Mouse (Mus musculus) heart, embryonic 13.5 days (tissue): ENCODE results near the gene Gsn. TPM values are rescaled to one million over a fixed set of nuclear protein-coding genes. Genes with fewer than 3 reads are reported as not detected.

Experiments
- ATAC-seq: fragments of 200-750 bp; cut with Nextera tagmentation; 2 replicates; pipeline ENCODE4 v1.8.0; 2017; ENCODE audit warnings: moderate TSS enrichment; ENCODE audit not compliant: insufficient number of reproducible peaks, low FRiP score, low TSS enrichment; ENCODE audit errors: extremely low read depth
- H3K27ac ChIP-seq: fragments of 300-500 bp; sonication (generic); replicated peaks from 2 replicates; pipeline ENCODE4 v1.5.1; 2015; ENCODE audit warnings: moderate library complexity, mild to moderate bottlenecking, inconsistent platforms
- H3K27me3 ChIP-seq: fragments of 300-500 bp; sonication (generic); replicated peaks from 2 replicates; pipeline ENCODE4 v1.6.1; 2015; ENCODE audit warnings: mild to moderate bottlenecking, inconsistent platforms
- H3K36me3 ChIP-seq: fragments of 300-500 bp; sonication (generic); 2 replicates; pipeline ENCODE4 v1.6.1; 2015; ENCODE audit warnings: mild to moderate bottlenecking, inconsistent platforms
- H3K4me1 ChIP-seq: fragments of 300-500 bp; sonication (generic); 2 replicates; pipeline ENCODE4 v1.6.1; 2015; ENCODE audit warnings: inconsistent platforms
- H3K4me2 ChIP-seq: fragments of 300-500 bp; sonication (generic); 2 replicates; pipeline ENCODE4 v1.6.1; 2015; ENCODE audit warnings: inconsistent platforms, mild to moderate bottlenecking, moderate library complexity
- H3K4me3 ChIP-seq: fragments of 300-500 bp; sonication (generic); 2 replicates; pipeline ENCODE4 v1.5.1; 2015; ENCODE audit warnings: moderate library complexity, mild to moderate bottlenecking, inconsistent platforms
- H3K9ac ChIP-seq: fragments of 300-500 bp; sonication (generic); 2 replicates; pipeline ENCODE4 v1.6.1; 2015; ENCODE audit warnings: inconsistent platforms, mild to moderate bottlenecking, moderate library complexity
- H3K9me3 ChIP-seq: fragments of 300-500 bp; sonication (generic); 2 replicates; pipeline ENCODE4 v1.6.1; 2016; ENCODE audit warnings: inconsistent platforms
- WGBS: fragments of 180-500 bp; shearing (Covaris S2); methylation state at CpG from one replicate; pipeline ENCODE4 v1.1.7; 2015; ENCODE audit warnings: mixed read lengths; 5-methylcytosine and 5-hydroxymethylcytosine counted together
- polyA plus RNA-seq: library from polyadenylated mRNA; unstranded; fragments of >200 nt; fragmentation: Nextera tagmentation; extraction: Ambion mirVana; gene quantifications from 2 replicates; pipeline ENCODE4 v1.2.1, GENCODE M21; 2015

Gsn gene
- polyA plus RNA-seq, 1 experiment from 2014 or later = 205 TPM

- Histone ChIP-seq H3K36me3 (peaks cover 9% of the 10 kb centered on the region; the same call in 1 of the 2 replicates), H3K9ac (no peak overlapping the region), H3K9me3 (no peaks in the 10 kb centered on the region), H3K27me3 (no peaks in the 10 kb centered on the region), H3K27ac (no peak overlapping the region), H3K4me3 (no peak overlapping the region), H3K4me2 (no peak overlapping the region), H3K4me1 (peaks cover 47% of the 10 kb centered on the region)
- 70% methylated on average over 1 of the region's 1 CpGs for WGBS
- no peak for ATAC-seq
Observed at GRCm38 (mm10) chr2:35326931-35327330, 70.8 kb downstream of the Gsn start.

GRCm38 (mm10) chr2:35327583-35327982, 71.4 kb downstream of the Gsn start:
- H3K4me3 ChIP-seq = no peak overlapping the region
- H3K4me1 ChIP-seq = peaks cover 41% of the 10 kb centered on the region
- no peak overlapping the region for H3K4me2 ChIP-seq
- H3K9me3 ChIP-seq = no peaks in the 10 kb centered on the region
- 51% methylated on average over 10 of the region's 10 CpGs for WGBS
- H3K27ac ChIP-seq = no peak overlapping the region
- H3K9ac ChIP-seq = no peak overlapping the region
- no peaks in the 10 kb centered on the region for H3K27me3 ChIP-seq
- ATAC-seq = no peak
- peaks cover 8% of the 10 kb centered on the region; the same call in 1 of the 2 replicates for H3K36me3 ChIP-seq

GRCm38 (mm10) chr2:35328064-35328792, 72.0 kb downstream of the Gsn start:
- no peak overlapping the region for H3K9ac ChIP-seq
- H3K27ac ChIP-seq = no peak overlapping the region

GRCm38 (mm10) chr2:35329061-35329460, 72.9 kb downstream of the Gsn start:
- Histone ChIP-seq H3K9ac (no peak overlapping the region), H3K9me3 (no peaks in the 10 kb centered on the region), H3K27ac (no peak overlapping the region), H3K36me3 (peaks cover 6% of the 10 kb centered on the region; the same call in 1 of the 2 replicates), H3K4me3 (no peak overlapping the region), H3K27me3 (no peaks in the 10 kb centered on the region), H3K4me1 (peaks cover 31% of the 10 kb centered on the region), H3K4me2 (no peak overlapping the region)
- WGBS = 65% methylated on average over 2 of the region's 2 CpGs
- no peak for ATAC-seq

More at GRCm38 (mm10) chr2:35328064-35328792, 72.0 kb downstream of the Gsn start:
- Histone ChIP-seq H3K36me3 (peaks cover 8% of the 10 kb centered on the region; the same call in 1 of the 2 replicates), H3K4me3 (no peak overlapping the region), H3K4me2 (no peak overlapping the region), H3K4me1 (peaks cover 40% of the 10 kb centered on the region), H3K9me3 (no peaks in the 10 kb centered on the region), H3K27me3 (no peaks in the 10 kb centered on the region)
- 51% methylated on average over 11 of the region's 11 CpGs for WGBS
- no peak for ATAC-seq

GRCm38 (mm10) chr2:35331205-35331604, 75.0 kb downstream of the Gsn start:
- H3K4me2 ChIP-seq = no peak overlapping the region
- WGBS = 60% methylated on average over 2 of the region's 2 CpGs
- no peak for ATAC-seq
- no peak overlapping the region for H3K9ac ChIP-seq
- no peak overlapping the region for H3K27ac ChIP-seq
- H3K27me3 ChIP-seq = no peaks in the 10 kb centered on the region
- no peaks in the 10 kb centered on the region for H3K9me3 ChIP-seq
- H3K4me1 ChIP-seq = peaks cover 33% of the 10 kb centered on the region
- no peak overlapping the region for H3K4me3 ChIP-seq
- peaks cover 6% of the 10 kb centered on the region; the same call in 1 of the 2 replicates for H3K36me3 ChIP-seq

- ATAC-seq = no peak
- no peaks in the 10 kb centered on the region for H3K27me3 ChIP-seq
- H3K4me1 ChIP-seq = peaks cover 24% of the 10 kb centered on the region
- H3K27ac ChIP-seq = no peak overlapping the region
- H3K4me3 ChIP-seq = no peak overlapping the region
- peak overlapping the region; percentile 98 for H3K4me2 ChIP-seq
- no peaks in the 10 kb centered on the region for H3K9me3 ChIP-seq
- peaks cover 6% of the 10 kb centered on the region; the same call in 1 of the 2 replicates for H3K36me3 ChIP-seq
- H3K9ac ChIP-seq = no peak overlapping the region
Observed at GRCm38 (mm10) chr2:35333670-35334069, 77.5 kb downstream of the Gsn start.

GRCm38 (mm10) chr2:35335620-35336019, 79.4 kb downstream of the Gsn start:
- Histone ChIP-seq H3K4me2 (peak overlapping the region; percentile 98), H3K36me3 (no peaks in the 10 kb centered on the region), H3K27ac (peak overlapping the region; percentile 93), H3K27me3 (no peaks in the 10 kb centered on the region), H3K9ac (peak overlapping the region; percentile 92), H3K9me3 (no peaks in the 10 kb centered on the region), H3K4me3 (peak overlapping the region; percentile 82), H3K4me1 (peaks cover 24% of the 10 kb centered on the region)
- ATAC-seq = no peak
- 17% methylated on average over 7 of the region's 7 CpGs for WGBS

GRCm38 (mm10) chr2:35336388-35337280, 80.5 kb downstream of the Gsn start, which contains the start of gene Stom:
Gene Stom (minus strand): TSS chr2:35336976.
- peak within 1 kb of the TSS; percentile 82 for H3K4me3 ChIP-seq
- H3K9ac ChIP-seq = peak within 1 kb of the TSS; percentile 92
- peak within 1 kb of the TSS; percentile 98 for H3K4me2 ChIP-seq
- under 1% methylated on average over 45 of the region's 45 CpGs for WGBS
- H3K27me3 ChIP-seq = no peaks in the 10 kb centered on the region
- peaks cover 24% of the 10 kb centered on the region for H3K4me1 ChIP-seq
- H3K9me3 ChIP-seq = no peaks in the 10 kb centered on the region
- ATAC-seq = peak; percentile 95
- peak within 1 kb of the TSS; percentile 93 for H3K27ac ChIP-seq
- no peaks in the 10 kb centered on the region for H3K36me3 ChIP-seq

- WGBS = 50% methylated on average over 10 of the region's 10 CpGs
- H3K4me2 ChIP-seq = peak overlapping the region; percentile 98
- H3K9me3 ChIP-seq = no peaks in the 10 kb centered on the region
- peaks cover 24% of the 10 kb centered on the region for H3K4me1 ChIP-seq
- no peak for ATAC-seq
- no peaks in the 10 kb centered on the region for H3K36me3 ChIP-seq
- no peaks in the 10 kb centered on the region for H3K27me3 ChIP-seq
- peak overlapping the region; percentile 82 for H3K4me3 ChIP-seq
- peak overlapping the region; percentile 68 for H3K27ac ChIP-seq
- peak overlapping the region; percentile 79 for H3K9ac ChIP-seq
Observed at GRCm38 (mm10) chr2:35337419-35337818, 81.2 kb downstream of the Gsn start.

GRCm38 (mm10) chr2:35338036-35338435, 81.9 kb downstream of the Gsn start:
- WGBS = 74% methylated on average over 1 of the region's 1 CpGs
- no peak overlapping the region for H3K9ac ChIP-seq
- H3K36me3 ChIP-seq = no peaks in the 10 kb centered on the region
- no peak for ATAC-seq
- no peaks in the 10 kb centered on the region for H3K27me3 ChIP-seq
- no peak overlapping the region for H3K4me3 ChIP-seq
- peaks cover 19% of the 10 kb centered on the region for H3K4me1 ChIP-seq
- H3K4me2 ChIP-seq = no peak overlapping the region
- no peak overlapping the region for H3K27ac ChIP-seq
- no peaks in the 10 kb centered on the region for H3K9me3 ChIP-seq

- H3K4me3 ChIP-seq = no peak overlapping the region
- no peaks in the 10 kb centered on the region for H3K36me3 ChIP-seq
- H3K4me1 ChIP-seq = peaks cover 18% of the 10 kb centered on the region
- H3K27me3 ChIP-seq = no peaks in the 10 kb centered on the region
- H3K9ac ChIP-seq = no peak overlapping the region
- H3K27ac ChIP-seq = no peak overlapping the region
- H3K4me2 ChIP-seq = no peak overlapping the region
- no peak for ATAC-seq
- H3K9me3 ChIP-seq = no peaks in the 10 kb centered on the region
- WGBS = 72% methylated on average over 6 of the region's 6 CpGs
Observed at GRCm38 (mm10) chr2:35338707-35339106, 82.5 kb downstream of the Gsn start.
